Mouse (Mus musculus) frontal cortex, postnatal 25 days (tissue): ENCODE data around the gene Ifnl2.
"Not testable (repeated sequence)": the region's sequence is repeated elsewhere in the genome, so short reads cannot be mapped to it uniquely, and the experiment has no call there.

Experiments used
- DNase-seq, 2 experiments: peaks; one replicate each; pipeline ENCODE4 v3.0.0; 2022; ENCODE audit warnings: low spot score in 2 of 2

Gene Ifnl2

GRCm38 (mm10) chr7:28510405-28510974 is at the start of gene Ifnl2:
TSS of gene Ifnl2 (minus strand) at chr7:28510455.
- DNase-seq = not testable (repeated sequence)

- DNase-seq = no peak
Measured at GRCm38 (mm10) chr7:28558486-28558885, 48.2 kb upstream of the Ifnl2 start.

DNA sequence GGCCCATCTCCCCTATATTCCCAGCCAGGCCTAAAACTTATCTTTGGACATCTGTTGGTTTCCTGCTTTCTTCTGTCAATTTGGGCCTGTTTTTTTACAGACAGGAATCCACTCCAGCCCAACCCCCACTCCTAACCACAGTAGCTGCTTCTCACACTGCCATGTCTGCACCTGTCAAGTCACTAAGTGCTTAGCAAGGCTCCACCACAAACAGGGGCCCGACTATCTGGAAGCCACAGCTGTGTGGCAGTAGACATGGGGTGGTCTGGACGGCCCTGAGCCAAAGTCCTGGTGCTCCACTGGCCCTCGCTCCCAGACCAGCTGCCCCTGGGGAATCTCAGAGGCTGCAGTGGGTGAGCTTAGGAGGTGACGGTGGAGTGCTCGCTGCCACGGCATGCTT is 47.5 kb upstream of the Ifnl2 start:
- no peak for DNase-seq

DNA sequence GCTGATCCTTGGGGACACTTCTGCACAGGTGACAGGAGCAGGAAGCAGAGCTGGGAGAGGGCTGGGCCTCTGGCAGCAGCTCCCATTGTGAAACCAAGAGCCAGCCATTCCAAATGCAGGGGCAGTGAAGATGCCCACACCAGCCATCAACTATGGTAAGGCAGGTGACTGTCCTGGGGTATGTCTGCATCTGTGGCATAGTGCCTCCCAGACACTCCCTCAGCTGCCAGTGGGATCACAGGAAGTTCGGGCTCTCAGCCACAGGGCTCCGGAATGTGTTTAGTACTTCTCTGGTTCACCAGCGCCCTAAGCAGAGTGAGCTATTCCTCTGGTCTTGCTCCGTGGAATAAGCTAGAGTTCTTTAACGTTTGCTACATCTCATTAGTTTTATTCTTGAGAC is 46.8 kb upstream of the Ifnl2 start:
- no peak for DNase-seq

DNA sequence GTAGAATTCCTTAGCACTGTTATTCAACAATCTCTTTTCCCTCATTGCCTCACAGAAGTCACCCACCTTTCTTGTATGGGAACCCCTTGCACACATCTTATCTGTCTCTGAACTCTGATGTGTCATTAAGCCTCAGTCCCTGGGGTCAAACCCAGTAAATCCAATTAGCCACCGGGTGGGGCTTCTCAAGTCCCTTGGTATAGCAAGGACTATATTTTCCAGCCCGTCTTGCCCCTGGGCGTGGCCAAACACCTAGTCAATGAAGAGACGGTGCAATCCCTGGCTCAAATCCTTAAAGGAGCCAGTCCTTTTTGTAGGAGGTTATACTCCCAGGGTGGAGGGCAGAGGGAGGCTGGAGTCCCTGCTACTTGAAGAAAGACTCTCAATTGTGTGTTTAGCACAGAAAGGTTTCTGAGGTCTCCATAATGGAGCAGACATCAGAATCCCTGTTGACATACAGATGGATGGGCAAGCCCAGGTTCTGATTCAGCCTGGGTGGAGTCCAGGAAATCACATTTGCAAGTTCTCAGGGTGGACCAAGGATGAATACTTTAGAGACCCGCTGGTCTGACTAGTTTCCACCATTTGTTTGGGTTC is 45.8 kb upstream of the Ifnl2 start:
- DNase-seq = no peak

GRCm38 (mm10) chr7:28553076-28553475 is 42.8 kb upstream of the Ifnl2 start:
- no peak for DNase-seq

GRCm38 (mm10) chr7:28547628-28548027 is 37.4 kb upstream of the Ifnl2 start:
- no peak for DNase-seq

- no peak for DNase-seq
Measured at GRCm38 (mm10) chr7:28547154-28547553, 36.9 kb upstream of the Ifnl2 start, which contains the start of gene Nccrp1. TSS of gene Nccrp1 (minus strand) at chr7:28547254.

GRCm38 (mm10) chr7:28546649-28547048 is 36.4 kb upstream of the Ifnl2 start:
- no peak for DNase-seq

DNA sequence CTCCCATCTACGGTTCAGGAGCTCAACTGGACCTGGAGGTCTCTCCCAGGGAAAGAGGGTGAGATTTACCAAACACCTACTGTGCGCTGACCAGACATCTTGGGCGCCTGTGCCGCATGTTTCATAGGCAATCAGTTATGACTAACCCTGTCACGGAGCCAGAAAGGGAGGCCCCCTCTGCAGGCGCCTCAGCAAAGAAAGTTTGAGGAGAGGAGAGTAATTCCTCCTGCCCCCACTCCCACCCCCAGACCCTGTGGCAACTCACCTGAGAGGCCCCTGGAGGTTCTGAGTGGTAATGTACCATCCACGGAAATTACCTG is 35.6 kb upstream of the Ifnl2 start:
- no peak for DNase-seq

DNA sequence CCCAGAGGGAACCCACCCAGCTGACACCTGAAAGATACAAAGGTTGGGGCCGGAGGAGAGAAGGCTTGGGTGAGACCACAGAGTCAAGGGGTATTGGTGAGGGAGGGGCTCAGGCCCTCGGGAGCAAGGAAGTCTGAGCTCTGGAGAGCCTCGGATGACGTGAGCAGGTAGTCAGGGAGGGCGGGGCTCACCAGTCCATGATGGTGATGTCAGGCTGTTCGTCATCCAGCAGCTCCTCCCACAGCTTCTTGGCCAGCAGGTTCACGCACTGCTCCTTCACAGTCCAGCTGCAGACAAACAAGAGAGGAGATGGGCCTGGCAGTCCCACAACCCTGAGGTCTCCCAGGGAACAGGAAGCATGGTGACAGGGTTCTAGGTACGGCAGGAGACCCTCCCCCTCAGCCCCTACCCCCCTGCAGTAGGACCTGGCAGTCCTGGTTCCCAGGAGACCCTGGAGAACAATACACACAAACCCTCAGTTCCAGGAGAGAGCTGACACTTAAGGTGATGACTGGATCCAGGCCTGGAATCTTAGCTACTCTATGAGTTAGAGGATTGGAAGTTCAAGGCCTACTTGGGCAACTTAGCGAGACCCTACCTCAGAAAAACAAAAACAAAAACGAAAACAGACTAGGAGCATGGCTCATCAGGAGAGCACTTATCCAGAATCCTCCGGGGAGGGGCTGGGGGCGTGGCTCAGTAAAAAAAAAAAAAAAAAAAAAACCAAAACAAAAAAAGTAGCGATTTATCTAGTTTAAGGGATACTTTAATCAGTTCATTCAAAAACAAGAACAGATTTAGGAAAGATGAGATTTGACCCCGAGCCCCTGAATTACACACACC is 35.0 kb upstream of the Ifnl2 start:
- no peak for DNase-seq

DNA sequence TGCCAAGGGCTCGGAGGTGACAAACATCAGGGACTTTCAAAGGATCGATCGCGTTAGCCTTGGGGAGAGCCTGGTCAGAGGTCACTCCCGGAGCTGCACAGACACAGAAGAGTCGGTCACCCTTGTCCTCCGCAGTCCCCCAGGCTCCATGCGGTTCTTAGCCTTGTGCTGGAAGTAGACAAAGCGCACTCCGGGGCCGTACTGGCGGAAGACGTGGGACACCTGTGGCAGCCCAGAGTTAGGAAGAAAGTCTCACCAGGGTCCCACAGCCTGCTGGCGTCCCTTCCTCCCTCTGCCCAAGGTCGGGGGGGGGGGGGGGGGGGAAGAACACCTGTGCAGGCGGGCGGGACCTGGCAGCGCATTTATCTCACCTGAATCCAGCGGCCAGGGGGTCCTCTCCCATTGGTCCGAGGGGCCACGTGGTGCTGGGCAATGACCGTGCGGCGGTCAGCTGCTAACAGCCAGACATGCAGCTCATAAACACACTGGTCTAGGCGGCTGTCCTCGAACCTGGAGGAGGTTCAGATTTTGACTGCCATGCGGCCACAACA is 33.9 kb upstream of the Ifnl2 start:
- DNase-seq = no peak

GRCm38 (mm10) chr7:28540526-28540925 is 30.3 kb upstream of the Ifnl2 start, which contains the start of gene Sycn:
TSS of gene Sycn (plus strand) at chr7:28540885.
- DNase-seq = no peak

DNA sequence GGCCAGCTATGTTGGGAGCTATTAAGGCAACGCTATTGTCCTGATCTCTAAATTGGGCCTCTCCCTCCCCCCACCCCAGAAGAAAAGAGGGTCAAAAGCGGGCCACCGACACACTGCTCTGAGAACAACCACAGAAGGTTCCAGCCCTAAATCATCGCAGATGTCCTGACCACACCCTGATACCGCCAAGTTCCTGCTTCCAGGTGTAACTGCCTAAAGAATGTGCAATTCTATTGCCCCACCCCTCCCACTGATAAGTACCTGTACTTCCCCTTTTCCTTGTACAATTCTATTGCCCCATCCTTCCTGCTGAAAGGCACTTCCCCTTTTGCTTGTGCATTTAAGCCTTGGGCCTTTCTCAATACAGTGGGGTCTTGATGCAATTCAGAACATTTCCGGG is 28.6 kb upstream of the Ifnl2 start:
- not testable (repeated sequence) for DNase-seq

- no peak for DNase-seq
Measured at GRCm38 (mm10) chr7:28532005-28532404, 21.8 kb upstream of the Ifnl2 start.

DNA sequence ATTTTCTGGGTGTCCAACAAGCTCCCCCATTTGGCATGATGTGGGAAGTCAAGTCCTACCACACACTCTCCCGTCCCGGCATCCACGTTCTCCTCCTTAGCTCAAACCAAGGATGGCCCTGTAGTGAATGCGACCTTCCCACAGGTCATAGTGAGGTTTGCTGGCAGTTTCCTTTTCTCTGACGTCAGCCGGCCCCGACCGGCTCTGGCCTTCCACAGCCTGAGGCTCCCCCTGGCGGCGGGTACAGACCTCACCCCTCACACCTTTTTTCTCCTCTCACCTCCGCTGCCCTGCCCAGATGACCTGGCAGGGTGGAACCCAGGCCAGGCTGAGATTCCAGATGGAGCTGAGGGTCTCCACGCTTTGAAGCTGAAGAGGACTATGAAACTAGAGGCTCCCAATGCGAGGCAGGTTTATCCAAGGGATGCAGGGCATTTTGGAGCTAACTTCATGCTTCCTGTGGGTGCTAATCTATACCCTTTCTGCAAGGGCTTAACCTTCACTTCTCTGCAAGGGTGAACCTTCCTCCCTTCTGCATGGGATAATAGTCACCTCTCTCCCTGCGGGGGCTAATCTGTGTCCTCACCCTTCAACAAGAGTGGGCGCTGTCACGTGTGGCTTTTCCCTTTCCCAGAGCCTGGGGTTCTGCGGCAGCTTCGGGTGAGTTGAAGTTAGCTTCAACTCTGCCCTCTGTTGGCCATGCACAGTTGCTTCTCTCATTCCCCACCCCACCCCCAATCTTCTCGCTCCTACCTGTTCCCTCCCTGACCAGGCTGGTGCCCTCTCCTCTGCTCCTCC is 17.9 kb upstream of the Ifnl2 start:
- peak; percentile 28 to 53 for DNase-seq

- DNase-seq = not testable (repeated sequence)
Measured at GRCm38 (mm10) chr7:28522536-28522935, 12.3 kb upstream of the Ifnl2 start, which contains the start of gene Ifnl3. TSS of gene Ifnl3 (plus strand) at chr7:28522836.

GRCm38 (mm10) chr7:28511441-28511840 is 1.2 kb upstream of the Ifnl2 start:
- DNase-seq = no peak

DNA sequence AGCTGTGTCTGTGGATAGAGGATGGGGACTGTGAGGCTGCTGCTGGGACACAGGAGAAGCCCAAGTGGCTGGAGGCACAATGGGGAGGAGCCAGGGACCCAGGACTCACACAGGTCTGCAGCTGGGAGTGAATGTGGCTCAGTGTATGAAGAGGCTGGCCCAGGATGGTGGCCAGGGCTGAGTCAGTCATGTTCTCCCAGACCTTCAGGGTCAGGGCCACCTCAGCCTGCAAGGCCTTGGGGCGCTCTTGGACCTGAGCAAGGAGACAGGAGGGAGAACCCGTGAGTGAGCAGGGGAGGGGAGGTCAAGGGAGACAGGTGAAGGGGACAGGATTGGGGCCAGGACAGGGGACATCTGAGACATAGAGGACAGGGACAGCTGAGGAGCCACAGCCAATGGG is 1.1 kb downstream of the Ifnl2 start:
- DNase-seq = not testable (repeated sequence)

- no peak for DNase-seq
Measured at GRCm38 (mm10) chr7:28505585-28505984, 4.7 kb downstream of the Ifnl2 start.

- DNase-seq = no peak
Measured at GRCm38 (mm10) chr7:28495426-28495825, 14.8 kb downstream of the Ifnl2 start.

- no peak for DNase-seq
Measured at GRCm38 (mm10) chr7:28492310-28492709, 17.9 kb downstream of the Ifnl2 start.
